Mouse (Mus musculus) cerebellum, postnatal 36 days (tissue): ENCODE measurements at regions not wholly inside any gene's neighbourhood (a gene's known extent, or its start where the extent isn't known, plus 50 kb on each side); places are given as distances from the start of the nearest gene placed in this dataset.

ENCODE experiments used
- DNase-seq, 2 experiments: peaks; one replicate each; pipeline ENCODE4 v3.0.0; 2021 to 2022; ENCODE audit warnings: mixed read lengths in 2 of 2

- DNase-seq, result no peak
These were observed 447.1 kb downstream of the Meis1 start for GRCm38 (mm10) chr11:18571557-18572209.

DNA sequence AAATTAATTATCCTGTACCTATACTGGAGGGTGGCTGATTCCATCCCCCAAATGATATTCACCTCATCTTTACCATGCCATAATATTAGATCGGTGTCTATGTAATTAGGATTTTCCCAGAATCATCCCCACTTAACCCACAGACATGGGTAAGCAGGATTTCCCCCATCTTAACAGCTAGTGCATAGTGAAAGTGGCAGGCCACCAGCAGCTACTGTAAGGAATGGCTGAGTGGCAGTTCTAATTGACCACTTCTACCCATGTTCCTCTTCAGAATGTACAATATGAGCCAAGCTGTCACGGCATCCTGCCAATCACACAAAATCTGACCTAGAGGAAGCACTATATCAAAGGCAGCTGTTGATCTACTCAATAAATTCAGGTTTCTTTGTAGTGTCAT, 455.8 kb downstream of the Meis1 start:
- no peak for DNase-seq

- DNase-seq, result no peak
These were observed 460.1 kb downstream of the Meis1 start for GRCm38 (mm10) chr11:18558665-18559064.

DNA sequence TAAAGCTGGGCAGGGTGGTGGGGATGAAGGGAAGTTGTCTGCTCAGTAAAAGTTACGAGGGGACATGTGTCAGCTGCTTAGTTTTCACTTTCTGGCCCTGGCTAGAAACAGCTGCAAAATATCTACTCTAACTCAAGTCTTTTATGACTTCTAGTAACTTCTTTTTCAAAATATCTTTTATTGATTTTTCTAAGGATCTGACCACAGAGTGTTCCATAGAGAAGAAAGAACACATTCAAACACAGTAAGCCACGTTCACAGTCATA, 483.3 kb downstream of the Meis1 start:
- DNase-seq, result no peak

DNA sequence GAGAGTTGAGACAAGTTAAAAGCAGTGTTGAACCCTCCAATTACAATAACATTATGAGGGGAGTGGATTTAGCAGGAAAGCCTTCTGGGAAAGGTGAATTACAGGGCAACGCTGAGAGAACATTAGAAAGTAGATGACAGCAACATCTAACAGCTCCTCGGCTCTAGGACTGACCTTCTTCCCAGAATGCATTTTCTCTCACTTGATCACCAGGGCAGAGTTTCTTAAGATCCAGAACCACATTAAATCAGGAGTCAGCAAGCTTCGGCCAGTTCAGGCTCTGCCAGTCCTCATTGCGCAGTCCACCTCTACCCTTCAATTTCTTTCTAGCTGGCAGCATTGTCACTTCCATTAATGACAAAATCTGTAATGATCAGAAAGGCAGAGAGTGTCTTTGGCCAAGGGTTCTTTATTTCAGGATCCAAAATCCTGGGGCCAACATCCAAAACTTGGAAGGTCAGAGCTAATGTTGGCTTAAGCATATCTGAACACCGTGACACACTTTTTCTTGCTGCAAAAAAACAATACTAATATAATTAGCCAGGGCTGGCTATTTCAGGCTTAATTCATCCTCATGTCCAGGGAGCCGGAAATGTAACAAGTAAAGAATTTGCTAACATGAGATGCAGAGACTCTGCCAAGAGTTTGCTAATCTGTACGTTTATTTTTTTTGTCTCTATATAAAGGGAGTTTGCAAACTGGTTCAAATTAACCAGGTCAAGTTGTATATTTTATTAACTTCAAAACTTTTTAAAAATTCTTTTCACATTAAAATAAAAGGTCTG, 483.8 kb downstream of the Meis1 start:
- no peak for DNase-seq

DNA sequence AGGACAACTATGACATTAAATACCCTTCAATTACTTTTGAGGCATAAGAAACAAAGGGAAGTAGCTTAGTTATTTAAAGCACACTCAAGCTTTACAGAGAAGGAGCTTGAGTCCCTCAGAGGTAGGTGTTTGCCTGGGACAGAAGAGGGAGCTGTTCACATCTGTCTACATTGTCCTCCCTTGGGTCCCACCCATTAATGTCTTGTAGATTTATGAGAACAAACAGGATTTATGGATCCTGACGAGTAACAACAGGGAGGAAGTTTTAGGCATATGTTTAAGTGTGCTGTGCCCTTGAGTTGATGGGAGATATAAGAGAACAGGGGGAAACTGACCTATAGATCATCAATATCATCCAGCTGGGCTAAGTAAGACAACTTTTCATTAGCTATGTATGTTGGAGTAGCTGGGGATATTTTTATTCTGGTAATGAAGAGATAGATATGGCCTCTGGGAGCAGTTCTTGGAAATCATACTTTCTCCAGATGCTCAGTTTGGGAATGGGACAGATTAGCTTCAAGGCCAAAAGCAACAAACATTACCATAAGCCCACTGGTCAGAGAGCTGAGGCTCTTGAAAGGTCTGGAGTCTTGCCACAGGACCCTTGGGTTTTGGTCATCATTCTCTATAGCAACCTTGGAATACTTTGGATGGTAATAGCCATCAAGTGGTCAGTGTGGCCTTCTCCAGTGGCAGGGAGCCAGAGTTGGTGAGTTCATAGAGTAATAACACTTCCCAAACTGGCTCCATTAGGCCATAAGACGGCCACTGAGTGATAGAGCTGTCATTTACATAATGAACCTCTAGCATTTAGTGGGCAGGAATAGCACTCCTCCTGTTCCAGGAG, 487.3 kb downstream of the Meis1 start:
- no peak for DNase-seq

DNA sequence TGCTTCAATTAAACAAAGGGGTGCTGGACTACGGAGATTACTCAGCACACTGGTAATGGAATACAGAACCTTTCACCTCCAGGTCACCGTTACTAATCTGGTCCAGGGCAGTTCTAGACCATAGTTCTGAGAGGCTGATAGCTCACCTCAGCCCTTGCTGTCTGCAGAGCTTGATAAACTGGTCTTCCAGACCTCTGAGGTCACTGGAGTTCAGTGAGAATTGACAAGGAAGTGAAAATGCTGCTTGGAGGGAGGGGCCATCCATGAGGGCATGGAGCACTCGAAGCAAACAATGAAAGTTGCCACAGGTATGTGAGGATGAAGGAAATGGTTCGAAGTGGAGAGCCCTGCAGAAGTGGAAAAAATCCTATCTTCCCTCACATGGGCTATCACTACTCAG, 490.2 kb downstream of the Meis1 start:
- DNase-seq, result no peak

- no peak for DNase-seq
These were observed 523.6 kb downstream of the Meis1 start for GRCm38 (mm10) chr11:18495108-18495757.

DNA sequence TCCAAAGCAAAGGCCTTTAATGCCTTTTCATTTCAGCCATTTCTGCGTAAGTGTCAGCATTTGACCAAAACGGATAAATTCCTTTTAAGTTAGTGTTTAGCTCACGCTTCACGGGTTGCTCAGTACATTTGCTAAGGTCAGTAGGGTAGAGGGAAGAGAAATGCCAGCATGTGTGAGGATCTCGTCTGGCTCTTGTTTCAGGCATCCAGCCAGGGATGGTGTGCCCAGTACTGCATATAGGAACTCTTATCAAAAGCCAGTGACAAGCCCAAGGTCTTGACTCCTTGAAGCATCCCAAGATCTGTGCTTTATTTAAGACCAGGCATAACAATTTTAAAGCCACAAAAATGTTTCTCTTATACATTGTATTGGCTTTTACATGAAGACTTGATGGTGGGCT, 524.8 kb downstream of the Meis1 start:
- DNase-seq, result peak in 1 of 2 experiments; percentile 8

- DNase-seq, result no peak
These were observed 525.7 kb downstream of the Meis1 start for GRCm38 (mm10) chr11:18493086-18493485.

GRCm38 (mm10) chr11:18489517-18490256, 529.1 kb downstream of the Meis1 start:
- DNase-seq, result no peak

GRCm38 (mm10) chr11:18478841-18479240, 525.2 kb upstream of the Etaa1 start:
- no peak for DNase-seq

DNA sequence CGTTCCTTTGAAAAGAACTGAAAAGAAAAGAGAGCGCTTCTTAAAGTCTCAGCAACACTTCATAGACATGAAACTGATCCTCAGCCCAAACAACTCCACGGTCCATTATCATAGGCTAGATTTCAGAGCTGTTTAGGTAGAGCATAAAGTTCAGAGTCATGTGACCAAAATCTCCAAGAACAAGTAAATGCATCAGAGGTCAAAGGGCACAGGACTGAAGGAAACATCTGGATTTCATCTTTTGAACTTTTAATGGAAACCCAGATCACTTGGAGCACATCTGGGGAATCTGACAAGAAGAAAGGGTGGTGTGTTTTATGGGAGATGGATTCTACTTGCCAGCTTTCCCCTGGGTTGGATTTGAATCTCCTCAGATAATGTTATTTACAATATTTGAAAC, 497.6 kb upstream of the Etaa1 start:
- DNase-seq, result no peak

- DNase-seq, result no peak
These were observed 495.2 kb upstream of the Etaa1 start for GRCm38 (mm10) chr11:18448879-18449278.

DNA sequence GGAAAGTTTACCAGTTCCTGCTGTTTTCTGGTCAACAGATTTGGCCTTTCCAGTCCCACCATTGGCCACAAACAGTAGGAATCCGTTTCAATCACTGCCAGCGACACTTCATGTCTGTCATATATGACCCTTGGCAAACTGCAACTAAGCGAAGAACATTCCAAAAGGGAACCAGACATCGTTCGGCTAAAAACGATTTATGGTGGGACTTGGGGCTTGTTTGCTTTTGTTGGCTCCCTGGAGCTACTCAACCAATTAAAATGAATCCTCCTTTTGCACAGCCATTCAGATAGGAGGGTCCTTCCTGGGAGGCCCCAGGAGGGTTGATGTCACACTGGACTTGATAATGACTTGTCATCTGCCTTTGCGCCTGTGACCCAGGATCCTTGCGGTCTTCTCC, 490.9 kb upstream of the Etaa1 start:
- DNase-seq, result no peak

- no peak for DNase-seq
These were observed 490.4 kb upstream of the Etaa1 start for GRCm38 (mm10) chr11:18444101-18444500.

DNA sequence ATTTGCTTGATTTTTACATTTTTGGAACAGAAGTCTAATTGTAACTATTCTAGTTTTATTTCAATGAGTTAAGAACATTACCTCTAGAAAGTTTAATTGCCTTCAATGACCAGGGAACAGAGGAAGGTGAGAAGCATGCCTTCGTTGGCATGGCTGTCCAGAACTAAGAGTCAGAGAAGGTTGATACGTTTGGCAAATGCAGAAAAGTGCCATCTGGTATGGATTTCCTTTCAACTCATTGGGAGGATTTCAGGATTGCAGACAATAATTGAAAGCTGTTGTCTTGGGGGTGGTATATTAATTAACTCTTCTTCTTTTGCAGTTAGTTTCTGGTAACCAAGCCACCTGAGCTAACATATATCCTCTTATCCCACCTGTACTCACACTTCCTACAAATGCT, 489.5 kb upstream of the Etaa1 start:
- DNase-seq, result no peak

DNA sequence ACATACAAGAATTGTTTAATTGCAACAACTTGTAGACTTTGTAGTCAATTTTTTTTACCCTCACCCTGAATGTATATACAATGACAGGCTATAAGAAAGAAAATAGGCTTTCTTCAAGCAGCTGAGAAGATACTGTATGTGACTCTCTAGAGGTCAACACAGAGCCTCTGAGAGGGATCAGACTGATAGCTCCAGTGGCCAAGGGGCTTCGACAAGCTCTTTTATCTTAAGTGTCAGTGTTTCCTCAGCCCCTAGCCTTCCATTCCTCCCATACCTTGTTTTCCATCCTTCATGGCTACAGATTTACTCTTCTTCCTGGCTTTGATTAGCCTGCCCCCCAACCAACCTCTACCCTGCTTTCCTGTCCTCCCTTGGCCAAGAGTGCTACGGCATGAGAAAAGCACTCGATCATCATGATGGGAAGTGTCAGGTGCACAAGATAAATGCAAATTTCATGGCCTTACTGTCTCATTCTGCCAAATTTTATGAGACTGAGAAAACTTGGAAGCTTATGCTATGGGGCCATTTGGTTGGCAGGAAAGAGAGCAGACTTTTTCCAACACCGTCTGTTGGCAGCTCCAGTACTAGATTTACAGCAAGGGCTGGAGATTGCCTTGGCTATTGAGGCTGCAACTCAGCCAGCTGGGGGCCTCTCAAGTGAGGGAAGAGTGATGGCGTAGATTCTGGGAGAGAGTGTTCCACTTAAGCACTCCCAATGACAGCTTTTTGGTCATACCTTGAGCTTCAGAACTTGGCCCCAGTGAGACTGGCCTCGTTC, 484.3 kb upstream of the Etaa1 start:
- peak; percentile 47 to 56 for DNase-seq

- no peak for DNase-seq
These were observed 467.4 kb upstream of the Etaa1 start for GRCm38 (mm10) chr11:18421076-18421475.

DNA sequence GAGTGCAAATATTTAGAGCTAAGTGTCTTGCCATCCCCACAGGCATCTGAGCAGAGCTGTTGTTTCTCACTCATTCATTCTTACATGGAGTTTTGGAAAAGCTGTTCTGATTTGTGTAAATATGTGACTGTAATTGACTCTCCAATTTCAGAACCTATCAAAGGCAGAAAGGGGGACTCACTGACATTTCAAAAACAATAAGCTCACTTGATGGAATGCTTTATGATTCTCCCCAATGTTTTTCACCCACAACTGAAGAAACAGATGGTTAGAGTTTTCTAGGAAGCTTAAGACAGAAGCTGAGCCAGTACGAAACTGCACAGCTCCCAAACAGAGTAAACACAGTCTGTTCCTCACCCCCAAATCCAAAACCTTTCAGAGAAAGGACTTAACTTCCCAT, 460.1 kb upstream of the Etaa1 start:
- DNase-seq, result no peak

- no peak for DNase-seq
These were observed 454.5 kb upstream of the Etaa1 start for GRCm38 (mm10) chr11:18408071-18408752.
